7 mouse cellular contexts compared by ENCODE assay signal in genomic region chr2:65237116-65237515, GRCm38 (mm10). TPM values are rescaled to one million over a fixed set of nuclear protein-coding genes. Genes with fewer than 3 reads are reported as not detected.
DNase-seq lines count a peak whose midpoint lies in the region; ATAC-seq and TF ChIP-seq lines count a peak whose summit lies in the region.

No protein-coding gene starts in this region.

- no peak for DNase-seq in liver, adult 2 months (ENCODE audit: extremely low read depth, low read depth, low spot score)
- no peak for DNase-seq in liver
- no peak for DNase-seq in urinary bladder, postnatal 25 days (ENCODE audit: low spot score)
- DNase-seq in thymus, postnatal 36 days, result no peak

- no peaks in the 10 kb centered on the region for H3K36me3 ChIP-seq in liver, adult 2 months (ENCODE audit: control insufficient read depth, insufficient read depth, low read length)
- H3K36me3 ChIP-seq in intestine, embryonic 16.5 days (ENCODE audit: control insufficient read depth, insufficient read depth, low read length), result no peaks in the 10 kb centered on the region
- no peaks in the 10 kb centered on the region for H3K36me3 ChIP-seq in neural tube, embryonic 15.5 days

- ATAC-seq in intestine, embryonic 16.5 days, result no peak
- ATAC-seq in neural tube, embryonic 15.5 days (ENCODE audit: low FRiP score), result no peak

- H3K9ac ChIP-seq in liver, adult 2 months (ENCODE audit: low read depth, low read length), result peak overlapping the region; percentile 64
- no peak overlapping the region for H3K9ac ChIP-seq in intestine, embryonic 16.5 days (ENCODE audit: low read depth, low read length)
- H3K9ac ChIP-seq in neural tube, embryonic 15.5 days (replicated peaks), result no peak overlapping the region

- TF ChIP-seq CTCF in liver, adult 2 months (IDR thresholded peaks at IDR 0.05; ENCODE audit: low read depth, low read length), result no peak
- no peak for TF ChIP-seq CTCF in embryonic fibroblast, embryonic 13.5 days (IDR thresholded peaks at IDR 0.05; ENCODE audit: borderline replicate concordance, insufficient read depth, low read length)

- H3K4me1 ChIP-seq in liver, adult 2 months (ENCODE audit: control insufficient read depth, insufficient read depth, low read length), result peaks cover 14% of the 10 kb centered on the region
- H3K4me1 ChIP-seq in embryonic fibroblast, embryonic 13.5 days (ENCODE audit: control insufficient read depth, insufficient read depth, low read length), result peaks cover 3% of the 10 kb centered on the region; the same call in 1 of the 2 replicates
- H3K4me1 ChIP-seq in intestine, embryonic 16.5 days (ENCODE audit: control insufficient read depth, insufficient read depth, low read length), result peaks cover 11% of the 10 kb centered on the region
- H3K4me1 ChIP-seq in neural tube, embryonic 15.5 days, result peaks cover 22% of the 10 kb centered on the region

- H3K4me3 ChIP-seq in liver, adult 2 months (ENCODE audit: insufficient read depth, low read depth, low read length), result peak overlapping the region; percentile 46
- peak overlapping the region; percentile 68 for H3K4me3 ChIP-seq in embryonic fibroblast, embryonic 13.5 days (ENCODE audit: insufficient read depth, low read length)
- peak overlapping the region; percentile 80 for H3K4me3 ChIP-seq in intestine, embryonic 16.5 days (ENCODE audit: low read length)
- peak overlapping the region; percentile 68 for H3K4me3 ChIP-seq in neural tube, embryonic 15.5 days (replicated peaks)

- peak overlapping the region; percentile 84 for H3K27ac ChIP-seq in liver, adult 2 months (replicated peaks; ENCODE audit: insufficient read depth, low read depth, low read length)
- peak overlapping the region; percentile 80; the same call in 1 of the 2 replicates for H3K27ac ChIP-seq in embryonic fibroblast, embryonic 13.5 days (ENCODE audit: insufficient read depth, low read length)
- H3K27ac ChIP-seq in intestine, embryonic 16.5 days (ENCODE audit: low read length), result peak overlapping the region; percentile 100; the same call in 1 of the 2 replicates
- H3K27ac ChIP-seq in neural tube, embryonic 15.5 days (replicated peaks), result no peak overlapping the region

- H3K9me3 ChIP-seq in intestine, embryonic 16.5 days (ENCODE audit: control insufficient read depth, low read length), result no peaks in the 10 kb centered on the region
- no peaks in the 10 kb centered on the region for H3K9me3 ChIP-seq in neural tube, embryonic 15.5 days (replicated peaks)

- peaks cover 11% of the 10 kb centered on the region; the same call in 1 of the 2 replicates for H3K79me2 ChIP-seq in liver, adult 2 months (ENCODE audit: control insufficient read depth, insufficient read depth, low read length)

- no peaks in the 10 kb centered on the region for H3K27me3 ChIP-seq in liver, adult 2 months (ENCODE audit: control insufficient read depth, insufficient read depth, low read length)
- no peaks in the 10 kb centered on the region for H3K27me3 ChIP-seq in intestine, embryonic 16.5 days (replicated peaks; ENCODE audit: control insufficient read depth, insufficient read depth, low read length)
- H3K27me3 ChIP-seq in neural tube, embryonic 15.5 days (replicated peaks), result peaks cover 16% of the 10 kb centered on the region; the same call in 1 of the 2 replicates

- no peak for TF ChIP-seq POLR2A in liver, adult 2 months (IDR thresholded peaks at IDR 0.05; ENCODE audit: extremely low read depth, insufficient read depth, low read length)
- no peak for TF ChIP-seq POLR2A in embryonic fibroblast, embryonic 13.5 days (IDR thresholded peaks at IDR 0.05; ENCODE audit: low read depth, low read length)

- H3K4me2 ChIP-seq in intestine, embryonic 16.5 days (ENCODE audit: low read depth, low read length), result peak overlapping the region; percentile 65
- peak overlapping the region; percentile 95 for H3K4me2 ChIP-seq in neural tube, embryonic 15.5 days

- 27% methylated on average over 8 of the region's 8 CpGs for WGBS in liver, adult 2 months
- WGBS in intestine, embryonic 16.5 days, result 33% methylated on average over 8 of the region's 8 CpGs
- 62% methylated on average over 8 of the region's 8 CpGs for WGBS in neural tube, embryonic 15.5 days

RNA-seq across cellular contexts. Expression of gene Cobll1, which starts 2.1 kb away (rescaled TPM):
- 13.6 and 16.0 TPM in 2 replicates for total RNA-seq in liver, adult 2 months (2014; rRNA removed)
- polyA plus RNA-seq in liver, adult 2 months (2012; rRNA removed), result 9.4 and 10.0 TPM in 2 replicates
- 15.0 and 25.5 TPM in 2 replicates for polyA plus RNA-seq in embryonic fibroblast, embryonic 13.5 days (2011; ENCODE audit: insufficient read length, low read depth, missing spikeins)
- polyA plus RNA-seq in intestine, embryonic 16.5 days (2015; fragmentation: Nextera tagmentation; extraction: Ambion mirVana), result 20.2 and 23.6 TPM in 2 replicates
- 2.5 and 5.7 TPM in 2 replicates for polyA plus RNA-seq in neural tube, embryonic 15.5 days (2015; fragmentation: Nextera tagmentation; extraction: Ambion mirVana)
